In genomic region chr6:112971116-112971768, GRCm38 (mm10) we compare ENCODE assay signal across 14 mouse cellular contexts. TPM values are rescaled to one million over a fixed set of nuclear protein-coding genes. Genes with fewer than 3 reads are reported as not detected.
A peak's percentile ranks its signal among the peaks of the same experiment; 100 is the strongest.
DNase-seq lines count a peak whose midpoint lies in the region; ATAC-seq lines count a peak whose summit lies in the region.
"Had no signal": no experiment of that assay in that cellular context is flagged by ENCODE, and none has a peak within 500 bp of the region (broad histone marks: within the 10 kb centered on the region; RNA-seq: fewer than 3 reads in every experiment).

No protein-coding gene starts in this region.

- H3K27me3 ChIP-seq in hindbrain, embryonic 10.5 days (ENCODE audit: insufficient read depth, poor library complexity, severe bottlenecking), result no peaks in the 10 kb centered on the region
- no peaks in the 10 kb centered on the region for H3K27me3 ChIP-seq in hindbrain, embryonic 16.5 days (replicated peaks; ENCODE audit: control insufficient read depth, insufficient read depth, low read length)
- H3K27me3 ChIP-seq in hindbrain, embryonic 13.5 days, result no peaks in the 10 kb centered on the region
- no peaks in the 10 kb centered on the region for H3K27me3 ChIP-seq in midbrain, embryonic 14.5 days (ENCODE audit: control insufficient read depth, insufficient read depth, low read length)
- H3K27me3 ChIP-seq: limb, embryonic 15.5 days; stomach, embryonic 15.5 days had no signal

- 31% methylated on average over 6 of the region's 6 CpGs for WGBS in hindbrain, embryonic 10.5 days
- 12% methylated on average over 6 of the region's 6 CpGs for WGBS in hindbrain, embryonic 16.5 days
- 18% methylated on average over 6 of the region's 6 CpGs for WGBS in hindbrain, embryonic 13.5 days
- WGBS in midbrain, embryonic 14.5 days, result 4% methylated on average over 6 of the region's 6 CpGs

- no peak for ATAC-seq in hindbrain, embryonic 16.5 days
- ATAC-seq in common myeloid progenitor, adult 5-6 weeks (replicated peaks; ENCODE audit: low read depth, poor library complexity, severe bottlenecking), result peak; percentile 72
- ATAC-seq in hindbrain, embryonic 13.5 days (ENCODE audit: low FRiP score), result no peak
- ATAC-seq in midbrain, embryonic 14.5 days (ENCODE audit: low FRiP score, low TSS enrichment), result peak; percentile 22; the same call in 1 of the 2 replicates

- peaks cover 62% of the 10 kb centered on the region for H3K4me1 ChIP-seq in hindbrain, embryonic 10.5 days (replicated peaks)
- H3K4me1 ChIP-seq in hindbrain, embryonic 16.5 days (ENCODE audit: control insufficient read depth, insufficient read depth, low read depth, low read length), result peaks cover 31% of the 10 kb centered on the region
- H3K4me1 ChIP-seq in hindbrain, embryonic 13.5 days (replicated peaks), result peaks cover 61% of the 10 kb centered on the region
- peaks cover 54% of the 10 kb centered on the region for H3K4me1 ChIP-seq in midbrain, embryonic 14.5 days (ENCODE audit: control insufficient read depth, insufficient read depth, low read length)

- H3K9me3 ChIP-seq in hindbrain, embryonic 10.5 days, result no peaks in the 10 kb centered on the region
- H3K9me3 ChIP-seq in hindbrain, embryonic 16.5 days (ENCODE audit: control insufficient read depth, low read length), result no peaks in the 10 kb centered on the region
- no peaks in the 10 kb centered on the region for H3K9me3 ChIP-seq in hindbrain, embryonic 13.5 days
- no peaks in the 10 kb centered on the region for H3K9me3 ChIP-seq in midbrain, embryonic 14.5 days (ENCODE audit: control insufficient read depth, low read length)
- H3K9me3 ChIP-seq: limb, embryonic 15.5 days; stomach, embryonic 15.5 days had no signal

- H3K36me3 ChIP-seq in hindbrain, embryonic 10.5 days, result no peaks in the 10 kb centered on the region
- H3K36me3 ChIP-seq in hindbrain, embryonic 16.5 days (ENCODE audit: control insufficient read depth, insufficient read depth, low read length), result no peaks in the 10 kb centered on the region
- H3K36me3 ChIP-seq in hindbrain, embryonic 13.5 days, result no peaks in the 10 kb centered on the region
- H3K36me3 ChIP-seq in midbrain, embryonic 14.5 days (ENCODE audit: control insufficient read depth, insufficient read depth, low read length), result no peaks in the 10 kb centered on the region
- H3K36me3 ChIP-seq: limb, embryonic 15.5 days; stomach, embryonic 15.5 days had no signal

- H3K4me2 ChIP-seq in hindbrain, embryonic 16.5 days (ENCODE audit: low read length), result no peak overlapping the region
- H3K4me2 ChIP-seq in hindbrain, embryonic 13.5 days, result peak overlapping the region; percentile 37
- H3K4me2 ChIP-seq in midbrain, embryonic 14.5 days (ENCODE audit: low read length), result peak overlapping the region; percentile 44
- H3K4me2 ChIP-seq: limb, embryonic 15.5 days; stomach, embryonic 15.5 days had no signal

- peak overlapping the region; percentile 93 for H3K27ac ChIP-seq in hindbrain, embryonic 10.5 days
- H3K27ac ChIP-seq in hindbrain, embryonic 16.5 days (ENCODE audit: low read depth, low read length), result no peak overlapping the region
- H3K27ac ChIP-seq in hindbrain, embryonic 13.5 days, result peak overlapping the region; percentile 88
- H3K27ac ChIP-seq in midbrain, embryonic 14.5 days (replicated peaks; ENCODE audit: low read depth, low read length), result peak overlapping the region; percentile 89
- H3K27ac ChIP-seq: limb, embryonic 15.5 days had no signal

- no peak overlapping the region for H3K9ac ChIP-seq in hindbrain, embryonic 16.5 days (ENCODE audit: low read depth, low read length)
- 0 out of 2 replicates have a peak overlapping the region, but pooled peaks have one; percentile 26 for H3K9ac ChIP-seq in hindbrain, embryonic 13.5 days
- no peak overlapping the region for H3K9ac ChIP-seq in midbrain, embryonic 14.5 days (replicated peaks; ENCODE audit: low read length)
- H3K9ac ChIP-seq: limb, embryonic 15.5 days; stomach, embryonic 15.5 days had no signal

- DNase-seq in hindbrain, embryonic 10.5 days (ENCODE audit: low spot score), result peak; percentile 38
- DNase-seq in midbrain, embryonic 14.5 days, result peak; percentile 64
- no peak for DNase-seq in spleen, postnatal 14 days (ENCODE audit: low spot score in 2 of 2)
- no peak for DNase-seq in adipocyte (ENCODE audit: low spot score)
- no peak for DNase-seq in left cerebral cortex, adult 18-20 months (ENCODE audit: low spot score in 2 of 2)
- DNase-seq: cerebellum, postnatal 25 days; heart, adult 18-20 months; kidney, adult 18-20 months; layer of hippocampus, adult 9-11 months had no signal

- H3K4me3 ChIP-seq in hindbrain, embryonic 10.5 days, result peak overlapping the region; percentile 37
- H3K4me3 ChIP-seq in hindbrain, embryonic 16.5 days (ENCODE audit: low read length), result no peak overlapping the region
- H3K4me3 ChIP-seq in hindbrain, embryonic 13.5 days, result no peak overlapping the region
- no peak overlapping the region for H3K4me3 ChIP-seq in midbrain, embryonic 14.5 days (replicated peaks; ENCODE audit: low read depth, low read length)
- H3K4me3 ChIP-seq: limb, embryonic 15.5 days; stomach, embryonic 15.5 days had no signal

RNA-seq across cellular contexts. Expression of gene Srgap3, which starts 24.2 kb away (rescaled TPM):
- polyA plus RNA-seq in hindbrain, embryonic 10.5 days (2016; fragmentation: Nextera tagmentation; extraction: Ambion mirVana), result 28.0 and 34.7 TPM in 2 replicates
- 27.0 and 32.7 TPM in 2 replicates for polyA plus RNA-seq in hindbrain, embryonic 16.5 days (2015; fragmentation: Nextera tagmentation; extraction: Ambion mirVana)
- 2.5 and 8.0 TPM in 2 replicates for total RNA-seq in common myeloid progenitor, adult 5-6 weeks (2017)
- polyA plus RNA-seq in hindbrain, embryonic 13.5 days (2015; fragmentation: Nextera tagmentation; extraction: Ambion mirVana), result 37.5 and 42.3 TPM in 2 replicates
- polyA plus RNA-seq in midbrain, embryonic 14.5 days (2014; fragmentation: Nextera tagmentation; extraction: Ambion mirVana), result 58.6 and 68.8 TPM in 2 replicates
- 100 to 1,000 TPM; 217 to 223 TPM for total RNA-seq in left cerebral cortex, adult 18-20 months (2021)

Comparison
In these comparisons a context has a peak if more than half of its experiments do, and no peak if none do; other contexts are left out.
1. DNase-seq: peak in hindbrain, embryonic 10.5 days (single experiment) and midbrain, embryonic 14.5 days (single experiment); none in spleen, postnatal 14 days (0 of 2), adipocyte (single experiment) and left cerebral cortex, adult 18-20 months (0 of 2).
2. ATAC-seq: peak in common myeloid progenitor, adult 5-6 weeks (single experiment) and midbrain, embryonic 14.5 days (single experiment); none in hindbrain, embryonic 16.5 days (single experiment) and hindbrain, embryonic 13.5 days (single experiment).